Mouse (Mus musculus) monocyte, adult 5-6 weeks (primary cell): Measurements from ENCODE around the gene Wbp1. TPM values are rescaled to one million over a fixed set of nuclear protein-coding genes. Genes with fewer than 3 reads are reported as not detected.

ENCODE experiments used
- total RNA-seq: library from RNA; stranded (forward); fragments of 200-1000, 200-491, 200-594 nt; gene quantifications from 3 replicates; pipeline ENCODE4 v1.2.3, GENCODE M21; 2017

Wbp1 gene
- total RNA-seq, 1 experiment from 2014 or later = 53.4 TPM

Other genes with a start within 250 kb of the Wbp1 start
- not detected in 3 replicates for gene Sema4f, start 181.8 kb downstream of the Wbp1 start, total RNA-seq
- 1.8 TPM in 1 of 3 replicates, not detected in the others for gene M1ap, start 174.7 kb downstream of the Wbp1 start, total RNA-seq
- gene Dok1, start 88.1 kb downstream of the Wbp1 start, total RNA-seq = 36.6 to 44.9 TPM (median 43.6 TPM) in 3 replicates
- 2.3 to 10.2 TPM (median 4.2 TPM) in 3 replicates for gene Loxl3, start 87.4 kb downstream of the Wbp1 start, total RNA-seq
- 187 to 238 TPM (median 209 TPM) in 3 replicates for gene Aup1, start 67.0 kb downstream of the Wbp1 start, total RNA-seq
- gene Htra2, start 66.3 kb downstream of the Wbp1 start, total RNA-seq = 81.4 to 125 TPM (median 105 TPM) in 3 replicates
- gene Dqx1, start 63.7 kb downstream of the Wbp1 start, total RNA-seq = 0.21 to 3.8 TPM (median 2.6 TPM) in 3 replicates
- not detected in 3 replicates for gene Tlx2, start 51.3 kb downstream of the Wbp1 start, total RNA-seq
- 2.0 to 13.5 TPM (median 6.9 TPM) in 3 replicates for gene Pcgf1, start 43.7 kb downstream of the Wbp1 start, total RNA-seq
- not detected in 3 replicates for gene Lbx2, start 35.2 kb downstream of the Wbp1 start, total RNA-seq
- 0.48 to 12.5 TPM (median 1.5 TPM) in 3 replicates for gene Ccdc142, start 20.0 kb downstream of the Wbp1 start, total RNA-seq
- 2.5 to 5.5 TPM (median 2.6 TPM) in 3 replicates for gene Gm42688, start 19.9 kb downstream of the Wbp1 start, total RNA-seq
- 4.4 to 38.2 TPM (median 19.3 TPM) in 3 replicates for gene Mrpl53, start 12.5 kb downstream of the Wbp1 start, total RNA-seq
- gene Mogs, start 6.1 kb downstream of the Wbp1 start, total RNA-seq = 24.8 to 42.1 TPM (median 28.8 TPM) in 3 replicates
- 25.0 to 53.9 TPM (median 41.3 TPM) in 3 replicates for gene Ino80b, start 3.9 kb upstream of the Wbp1 start, total RNA-seq
- gene Rtkn, start 13.9 kb upstream of the Wbp1 start, total RNA-seq = 0.96 to 2.7 TPM (median 1.0 TPM) in 3 replicates
- 0.11 to 0.29 TPM in 2 of 3 replicates, not detected in the other for gene Wdr54, start 34.8 kb upstream of the Wbp1 start, total RNA-seq
- 0.48 TPM in 1 of 3 replicates, not detected in the others for gene 1700003E16Rik, start 34.8 kb upstream of the Wbp1 start, total RNA-seq
- 39.1 to 65.9 TPM (median 51.0 TPM) in 3 replicates for gene Dctn1, start 44.4 kb upstream of the Wbp1 start, total RNA-seq
- gene Slc4a5, start 98.3 kb upstream of the Wbp1 start, total RNA-seq = not detected in 3 replicates
- 25.6 to 40.2 TPM (median 28.5 TPM) in 3 replicates for gene Mthfd2, start 204.3 kb upstream of the Wbp1 start, total RNA-seq
- gene Mob1a, start 204.5 kb upstream of the Wbp1 start, total RNA-seq = 300 to 314 TPM (median 304 TPM) in 3 replicates
- gene Bola3, start 227.6 kb upstream of the Wbp1 start, total RNA-seq = 13.0 to 48.5 TPM (median 38.5 TPM) in 3 replicates